Mouse (Mus musculus): ENCODE data around the gene Abi3. TPM values are rescaled to one million over a fixed set of nuclear protein-coding genes. Genes with fewer than 3 reads are reported as not detected.
"Not testable (repeated sequence)": the region's sequence is repeated elsewhere in the genome, so short reads cannot be mapped to it uniquely, and the experiment has no call there.

Abi3 gene
- total RNA-seq (2021): 1 to 10 TPM; 5.1 to 5.3 TPM

DNA sequence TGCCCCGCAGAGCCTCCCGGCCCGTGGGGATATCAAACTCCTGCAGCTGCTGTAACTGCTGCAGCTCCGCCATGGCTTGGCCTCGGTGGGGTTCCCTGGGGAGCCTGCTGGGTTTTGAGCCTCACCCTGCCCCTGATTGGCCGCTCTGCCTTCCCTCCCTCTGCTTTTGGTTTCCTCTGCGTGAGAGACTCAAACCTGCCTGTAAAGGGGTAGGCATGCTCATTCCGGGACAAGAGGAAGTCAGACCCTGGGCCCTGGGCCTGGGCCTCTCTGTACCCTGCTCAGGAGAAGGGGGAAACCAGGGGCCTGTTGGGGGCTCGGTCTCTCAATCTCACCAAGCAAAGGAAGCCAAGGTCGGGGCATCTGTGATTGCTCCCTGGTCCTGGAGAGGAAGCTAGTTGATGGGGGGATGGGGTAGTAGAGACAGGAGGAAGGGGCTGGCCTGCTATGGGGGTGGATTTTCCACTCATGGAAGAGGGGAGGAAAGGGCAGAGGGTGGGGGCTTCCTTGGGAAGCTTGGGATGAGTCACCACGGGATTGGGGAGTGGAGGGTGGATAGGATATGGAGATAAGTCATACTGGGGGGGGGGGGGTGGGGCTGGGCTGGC lies at the start of gene Abi3:
Gene Abi3 (minus strand): TSS at position 403 of the 608 bp plus-strand sequence.
- intact Hi-C loops (cut with DNase I): no loop called here
- DNase-seq (ENCODE audit: low spot score in 2 of 2): no peak

DNA sequence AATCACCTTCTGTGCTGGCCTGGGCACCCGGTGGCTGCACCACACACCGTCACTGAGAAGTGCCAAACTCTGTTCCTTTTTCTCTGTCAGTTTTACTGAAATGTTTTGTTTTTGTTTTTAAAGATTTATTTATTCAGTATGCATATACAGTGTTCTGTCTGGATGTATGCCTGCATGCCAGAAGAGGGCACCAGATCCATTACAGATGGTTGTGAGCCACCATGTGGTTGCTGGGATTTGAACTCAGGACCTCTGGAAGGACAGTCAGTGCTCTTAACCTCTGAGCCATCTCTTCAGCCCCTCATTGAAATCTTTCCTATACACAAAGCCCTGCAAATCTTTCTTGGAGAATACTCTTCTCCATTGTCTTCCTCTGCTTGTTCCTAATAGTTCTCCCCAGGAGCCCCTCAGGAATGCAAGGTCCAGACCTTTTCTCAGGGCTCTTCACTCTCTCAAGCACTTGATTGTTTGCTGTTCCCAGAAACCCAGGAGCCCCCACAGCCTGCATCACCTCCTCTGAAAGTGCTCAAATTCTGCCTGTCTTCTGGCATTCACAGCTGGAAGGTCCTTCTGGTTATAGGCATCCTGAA lies 48.3 kb upstream of the Abi3 start:
- intact Hi-C loops (cut with DNase I): no loop called here
- no peak for DNase-seq (ENCODE audit: low spot score in 2 of 2)

DNA sequence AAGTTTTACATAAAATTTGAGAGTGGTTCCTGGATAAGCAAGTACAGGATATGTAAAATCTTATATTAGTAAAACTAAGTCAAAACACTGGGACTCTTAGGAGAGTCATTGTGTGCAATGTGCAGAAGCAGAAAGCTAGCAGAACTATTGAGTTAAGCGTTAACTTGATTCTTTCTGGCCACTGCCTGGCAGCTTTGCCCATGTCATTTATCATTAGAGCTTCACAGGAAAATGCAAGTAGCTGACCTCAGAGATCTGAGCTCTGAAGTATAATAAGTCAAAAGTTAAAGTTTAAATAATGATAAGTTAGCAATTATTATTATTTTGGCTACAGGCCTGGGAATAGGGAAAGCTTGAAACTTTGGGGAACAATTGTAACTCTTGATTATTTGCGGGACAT lies 37.6 kb upstream of the Abi3 start:
- intact Hi-C loops (cut with DNase I): loop anchor here (5.0 to 10.0 kb wide), 3 partner anchors 77 to 355 kb away; no protein-coding TSS in a partner anchor
- DNase-seq (ENCODE audit: low spot score in 2 of 2): not testable (repeated sequence)

DNA sequence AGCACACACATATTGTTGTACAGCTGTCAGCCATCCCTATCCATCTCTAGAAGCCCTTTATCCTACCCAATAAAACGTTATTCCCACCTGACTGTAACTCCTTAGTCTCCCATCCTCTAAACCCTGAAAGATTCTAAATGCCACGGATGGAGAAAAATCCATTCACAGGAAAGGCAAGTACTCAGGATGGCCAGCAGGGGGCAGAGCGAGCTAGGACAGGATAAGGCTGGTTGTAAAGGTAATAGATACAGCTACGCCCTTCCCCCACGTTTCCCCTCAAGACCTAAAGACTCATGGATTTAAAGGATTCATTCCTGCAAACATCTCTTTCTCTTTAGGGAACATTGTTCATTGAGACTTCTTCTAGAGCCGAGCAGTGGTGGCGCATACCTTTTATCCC lies 34.0 kb upstream of the Abi3 start:
- DNase-seq (ENCODE audit: low spot score in 2 of 2): peak; percentile 15 to 23
- intact Hi-C loops (cut with DNase I): loop anchor here (5.0 kb wide), 2 partner anchors 81 to 251 kb away; no protein-coding TSS in a partner anchor

DNA sequence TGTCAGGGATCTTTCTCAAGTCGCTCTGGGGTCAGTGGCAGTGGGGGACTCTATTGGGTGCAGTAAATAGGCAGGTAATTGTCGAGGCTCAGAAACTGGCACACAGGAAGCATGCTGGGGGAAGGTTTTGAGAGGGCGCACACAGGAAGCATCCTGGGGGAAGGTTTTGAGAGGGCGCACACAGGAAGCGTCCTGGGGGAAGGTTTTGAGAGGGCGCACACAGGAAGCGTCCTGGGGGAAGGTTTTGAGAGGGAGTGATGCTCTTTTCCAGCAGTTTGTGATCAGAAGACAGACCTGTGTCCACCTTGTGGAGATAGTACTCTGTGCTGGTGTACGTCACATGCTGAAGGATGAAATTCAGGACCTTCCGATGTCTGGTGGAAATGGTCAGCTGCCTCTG lies 33.5 kb upstream of the Abi3 start:
- intact Hi-C loops (cut with DNase I): loop anchor here (5.0 kb wide), 2 partner anchors 81 to 251 kb away; no protein-coding TSS in a partner anchor

DNA sequence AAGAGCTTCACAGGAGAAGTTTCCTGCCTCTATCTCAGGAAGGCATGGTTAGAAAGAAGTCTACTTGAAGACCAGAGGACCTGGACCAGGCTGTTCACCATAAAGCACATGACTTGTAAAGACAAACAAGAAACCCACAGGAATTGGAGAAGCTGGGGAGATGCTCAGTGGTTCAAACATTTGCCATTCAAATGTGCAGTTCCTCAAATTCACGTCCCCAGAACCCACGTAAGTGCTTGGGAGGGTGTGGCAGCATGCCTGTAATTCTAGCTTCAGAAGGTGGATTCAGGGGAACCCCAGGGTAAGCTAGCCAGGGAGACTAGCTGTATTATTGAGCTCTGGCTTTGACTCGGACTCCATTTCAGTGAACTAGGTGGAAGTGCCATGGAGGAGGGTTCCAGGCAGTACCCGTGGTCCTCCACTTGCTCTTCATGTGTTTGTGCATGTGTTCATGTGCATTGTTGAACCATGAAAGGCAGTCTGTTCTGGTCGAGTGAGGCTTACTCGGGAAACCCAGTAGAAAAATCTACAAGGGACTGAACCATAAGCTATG lies 27.7 kb upstream of the Abi3 start:
- no peak for DNase-seq (ENCODE audit: low spot score in 2 of 2)
- intact Hi-C loops (cut with DNase I): loop anchor here (5.0 kb wide), 1 partner anchor 162 kb away; the partner anchor contains the start of gene Snf8

More for the DNA sequence above, 33.5 kb upstream of the Abi3 start:
- no peak for DNase-seq (ENCODE audit: low spot score in 2 of 2)

GRCm38 (mm10) chr11:95869442-95869841 lies 27.2 kb upstream of the Abi3 start:
- no peak for DNase-seq (ENCODE audit: low spot score in 2 of 2)
- intact Hi-C loops (cut with DNase I): no loop called here

GRCm38 (mm10) chr11:95861397-95861796 lies 19.1 kb upstream of the Abi3 start:
- no peak for DNase-seq (ENCODE audit: low spot score in 2 of 2)
- intact Hi-C loops (cut with DNase I): no loop called here

- DNase-seq (ENCODE audit: low spot score in 2 of 2): no peak
- intact Hi-C loops (cut with DNase I): no loop called here
Observed at GRCm38 (mm10) chr11:95860071-95860490, 17.8 kb upstream of the Abi3 start.

- intact Hi-C loops (cut with DNase I): loop anchor here (2.0 kb wide), 1 partner anchor 35 kb away; the partner anchor contains the start of gene Phospho1
- no peak for DNase-seq (ENCODE audit: low spot score in 2 of 2)
Observed at GRCm38 (mm10) chr11:95859468-95859855, 17.2 kb upstream of the Abi3 start.

GRCm38 (mm10) chr11:95858528-95859467 lies 16.5 kb upstream of the Abi3 start:
- intact Hi-C loops (cut with DNase I): loop anchor here (2.0 kb wide), 1 partner anchor 34 kb away; the partner anchor contains the start of gene Phospho1
- DNase-seq (ENCODE audit: low spot score in 2 of 2): peak; percentile 95 to 97

- DNase-seq (ENCODE audit: low spot score in 2 of 2): no peak
- intact Hi-C loops (cut with DNase I): loop anchor here (2.0 kb wide), 1 partner anchor 33 kb away; the partner anchor contains the start of gene Phospho1
Observed at GRCm38 (mm10) chr11:95857716-95858527, 15.6 kb upstream of the Abi3 start.

DNA sequence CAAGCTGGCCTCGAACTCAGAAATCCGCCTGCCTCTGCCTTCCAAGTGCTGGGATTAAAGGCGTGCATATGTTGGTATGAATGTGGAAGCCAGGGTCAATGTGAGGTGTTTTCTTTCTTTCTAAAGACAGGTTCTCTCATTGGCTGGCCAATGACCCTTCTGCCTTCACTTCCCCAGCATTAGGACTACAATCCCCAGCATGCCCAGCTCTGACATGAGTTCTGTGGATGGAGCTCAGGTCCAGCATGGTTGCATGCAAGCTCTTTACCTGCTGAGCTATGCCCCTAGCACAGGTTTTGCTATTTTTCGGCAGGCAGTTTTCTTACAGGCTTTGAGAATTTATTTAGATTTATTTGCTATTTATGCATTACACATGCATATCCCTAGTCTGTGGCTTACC lies 15.0 kb upstream of the Abi3 start:
- no peak for DNase-seq (ENCODE audit: low spot score in 2 of 2)
- intact Hi-C loops (cut with DNase I): no loop called here

DNA sequence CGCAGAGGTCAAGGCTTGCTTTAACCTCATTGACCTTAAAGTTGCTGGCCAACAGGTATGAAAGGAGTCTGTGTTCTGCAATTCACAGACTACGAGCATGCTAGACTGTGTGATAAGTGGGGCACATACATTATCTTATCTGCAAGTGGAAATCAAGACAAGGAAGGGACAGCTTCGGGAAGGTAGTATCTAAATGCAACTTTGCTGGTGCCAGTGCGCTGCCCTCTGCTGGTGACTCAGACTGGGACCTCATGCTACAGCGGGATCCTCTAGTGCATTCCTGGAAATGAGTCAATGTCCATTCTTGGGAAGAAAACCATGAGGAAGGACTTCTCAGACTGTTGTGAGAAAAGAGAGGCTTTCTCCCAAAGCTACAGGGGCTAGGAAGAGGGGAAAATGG lies 11.4 kb upstream of the Abi3 start:
- DNase-seq (ENCODE audit: low spot score in 2 of 2): no peak
- intact Hi-C loops (cut with DNase I): no loop called here

DNA sequence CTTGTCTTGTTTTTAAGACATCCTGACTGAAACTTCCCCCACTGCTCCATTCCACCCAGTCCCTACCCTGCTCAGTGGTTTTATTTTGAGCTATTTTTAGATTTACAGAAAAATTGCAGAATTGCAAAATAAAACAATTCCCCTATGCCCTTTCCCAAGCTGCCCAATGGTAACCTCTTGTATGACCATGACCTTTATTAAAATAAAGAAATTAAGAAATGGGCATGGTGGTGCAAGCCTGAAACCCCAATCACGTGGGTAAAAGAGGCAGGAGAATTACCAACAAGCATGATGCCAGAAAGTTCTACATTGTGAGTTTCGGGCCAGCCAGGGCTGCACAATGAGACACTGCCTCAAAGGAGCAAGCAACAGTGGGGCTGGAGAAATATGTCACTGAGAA lies 8.6 kb upstream of the Abi3 start:
- intact Hi-C loops (cut with DNase I): no loop called here
- DNase-seq (ENCODE audit: low spot score in 2 of 2): no peak

DNA sequence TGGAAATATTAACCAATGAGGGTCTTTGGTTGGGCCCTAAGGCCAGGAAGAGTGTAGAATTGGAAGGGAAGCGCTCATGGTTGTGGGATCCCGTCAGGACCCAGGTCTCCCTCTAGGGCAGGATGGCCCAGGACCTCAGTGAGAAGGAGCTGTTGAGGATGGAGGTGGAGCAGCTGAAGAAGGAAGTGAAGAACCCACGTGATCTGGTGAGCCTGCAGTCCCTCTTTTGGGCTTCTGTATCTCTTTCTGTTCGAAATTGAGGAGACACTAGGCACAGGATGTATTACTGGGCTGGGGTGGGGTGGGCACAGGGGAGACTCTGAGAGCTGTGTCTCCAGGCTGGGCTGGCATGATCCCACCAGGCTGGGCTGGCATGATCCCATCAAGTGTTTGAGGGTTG lies 2.7 kb upstream of the Abi3 start:
- no peak for DNase-seq (ENCODE audit: low spot score in 2 of 2)
- intact Hi-C loops (cut with DNase I): no loop called here

- intact Hi-C loops (cut with DNase I): no loop called here
Observed at GRCm38 (mm10) chr11:95843421-95843950, 1.2 kb upstream of the Abi3 start.

DNA sequence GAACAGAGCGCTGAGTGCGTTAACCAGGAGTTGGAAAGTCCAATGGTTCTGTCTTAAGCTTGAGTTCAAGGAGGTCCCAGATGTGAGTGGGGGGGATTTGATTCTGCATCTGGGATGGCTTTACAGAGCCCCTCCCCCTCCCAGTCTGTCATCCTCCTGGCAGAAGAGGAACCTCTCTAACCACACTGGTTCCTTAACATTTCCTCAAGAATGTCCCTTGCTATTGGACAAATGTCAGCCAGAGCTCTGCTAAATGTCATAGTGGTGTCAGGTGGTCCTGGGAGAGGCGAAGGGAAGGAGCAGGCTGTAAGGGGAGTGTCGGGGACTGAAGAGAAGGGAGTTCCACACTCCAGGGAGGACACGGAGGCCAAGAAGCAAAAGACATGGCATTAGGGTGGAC lies 677 bp upstream of the Abi3 start:
- DNase-seq (ENCODE audit: low spot score in 2 of 2): no peak
- intact Hi-C loops (cut with DNase I): no loop called here

More at GRCm38 (mm10) chr11:95843421-95843950, 1.2 kb upstream of the Abi3 start:
- DNase-seq (ENCODE audit: low spot score in 2 of 2): no peak

- DNase-seq (ENCODE audit: low spot score in 2 of 2): no peak
- intact Hi-C loops (cut with DNase I): no loop called here
Observed at GRCm38 (mm10) chr11:95841498-95841830, 812 bp downstream of the Abi3 start.

Data from left cerebral cortex, postnatal 36 days (tissue).